Mouse (Mus musculus) forebrain, embryonic 16.5 days (tissue): Measurements from ENCODE around the gene Cyp3a13. TPM values are rescaled to one million over a fixed set of nuclear protein-coding genes. Genes with fewer than 3 reads are reported as not detected.
"Not testable (repeated sequence)": the region's sequence is repeated elsewhere in the genome, so short reads cannot be mapped to it uniquely, and the experiment has no call there.

ENCODE experiments used
- ATAC-seq: fragments of 200-750 bp; cut with Nextera tagmentation; 2 replicates; pipeline ENCODE4 v1.8.0; 2017; ENCODE audit warnings: mild to moderate bottlenecking, moderate library complexity
- H3K27ac ChIP-seq: fragments of 300-500 bp; sonication (generic); 2 replicates; pipeline ENCODE4 v1.5.1; 2014; ENCODE audit warnings: low read length, control low read depth
- H3K27me3 ChIP-seq: fragments of 300-500 bp; sonication (generic); replicated peaks from 2 replicates; pipeline ENCODE4 v1.6.1; 2014; ENCODE audit warnings: low read length; ENCODE audit not compliant: control insufficient read depth, insufficient read depth
- H3K36me3 ChIP-seq: fragments of 300-500 bp; sonication (generic); 2 replicates; pipeline ENCODE4 v1.6.1; 2014; ENCODE audit not compliant: control insufficient read depth, insufficient read depth
- H3K4me1 ChIP-seq: fragments of 300-500 bp; sonication (generic); replicated peaks from 2 replicates; pipeline ENCODE4 v1.6.1; 2014; ENCODE audit warnings: low read length; ENCODE audit not compliant: control insufficient read depth, insufficient read depth
- H3K4me2 ChIP-seq: fragments of 300-500 bp; sonication (generic); 2 replicates; pipeline ENCODE4 v1.6.1; 2014; ENCODE audit warnings: mild to moderate bottlenecking, low read length, control low read depth
- H3K4me3 ChIP-seq: fragments of 300-500 bp; sonication (generic); replicated peaks from 2 replicates; pipeline ENCODE4 v1.5.1; 2014; ENCODE audit warnings: mild to moderate bottlenecking, low read length, control low read depth
- H3K9ac ChIP-seq: fragments of 300-500 bp; sonication (generic); replicated peaks from 2 replicates; pipeline ENCODE4 v1.6.1; 2014; ENCODE audit warnings: low read depth, low read length, control low read depth
- H3K9me3 ChIP-seq: fragments of 300-500 bp; sonication (generic); 2 replicates; pipeline ENCODE4 v1.6.1; 2016; ENCODE audit warnings: low read length; ENCODE audit not compliant: control insufficient read depth
- WGBS: fragments of 180-500 bp; shearing (Covaris S2); extraction: QIAGEN DNeasy Blood & Tissue Kit; methylation state at CpG from one replicate; pipeline ENCODE4 v1.1.7; 2014; 5-methylcytosine and 5-hydroxymethylcytosine counted together
- polyA plus RNA-seq: library from polyadenylated mRNA; unstranded; fragments of >200 nt; fragmentation: Nextera tagmentation; extraction: Ambion mirVana; gene quantifications from 2 replicates; pipeline ENCODE4 v1.2.1, GENCODE M21; 2015

Cyp3a13 gene
- polyA plus RNA-seq, 1 experiment from 2014 or later: not detected

- WGBS: 94% methylated on average over 3 of the region's 3 CpGs
- Histone ChIP-seq H3K27me3 (no peaks in the 10 kb centered on the region; the same call in 1 of the 2 replicates), H3K4me1 (no peaks in the 10 kb centered on the region), H3K4me2 (no peak overlapping the region), H3K4me3 (no peak overlapping the region), H3K9me3 (no peaks in the 10 kb centered on the region), H3K9ac (no peak overlapping the region), H3K27ac (no peak overlapping the region), H3K36me3 (no peaks in the 10 kb centered on the region)
- no peak for ATAC-seq
Measured at GRCm38 (mm10) chr5:137883345-137883744, 38.1 kb downstream of the Cyp3a13 start.

- no peaks in the 10 kb centered on the region for H3K27me3 ChIP-seq
- ATAC-seq: no peak
- no peak overlapping the region for H3K4me3 ChIP-seq
- no peak overlapping the region for H3K27ac ChIP-seq
- H3K4me2 ChIP-seq: no peak overlapping the region
- WGBS: 79% methylated on average over 4 of the region's 4 CpGs
- no peaks in the 10 kb centered on the region for H3K9me3 ChIP-seq
- H3K4me1 ChIP-seq: no peaks in the 10 kb centered on the region
- H3K36me3 ChIP-seq: no peaks in the 10 kb centered on the region
- H3K9ac ChIP-seq: no peak overlapping the region
Measured at GRCm38 (mm10) chr5:137882922-137883321, 38.5 kb downstream of the Cyp3a13 start.

- ATAC-seq: no peak
- Histone ChIP-seq H3K9ac (no peak overlapping the region), H3K4me1 (no peaks in the 10 kb centered on the region), H3K27ac (no peak overlapping the region), H3K4me2 (no peak overlapping the region), H3K36me3 (no peaks in the 10 kb centered on the region), H3K4me3 (no peak overlapping the region), H3K9me3 (no peaks in the 10 kb centered on the region), H3K27me3 (no peaks in the 10 kb centered on the region)
- WGBS: 54% methylated on average over 2 of the region's 2 CpGs
Measured at GRCm38 (mm10) chr5:137877860-137878259, 43.6 kb downstream of the Cyp3a13 start.

- Histone ChIP-seq H3K9ac (no peak overlapping the region), H3K36me3 (no peaks in the 10 kb centered on the region), H3K4me2 (no peak overlapping the region), H3K9me3 (no peaks in the 10 kb centered on the region), H3K4me3 (no peak overlapping the region), H3K27me3 (no peaks in the 10 kb centered on the region), H3K4me1 (no peaks in the 10 kb centered on the region), H3K27ac (no peak overlapping the region)
- 82% methylated on average over 2 of the region's 2 CpGs for WGBS
- ATAC-seq: no peak
Measured at GRCm38 (mm10) chr5:137875054-137875453, 46.4 kb downstream of the Cyp3a13 start.

- H3K9me3 ChIP-seq, H3K4me3 ChIP-seq, H3K36me3 ChIP-seq, ATAC-seq, H3K9ac ChIP-seq, H3K4me2 ChIP-seq, H3K27ac ChIP-seq, H3K4me1 ChIP-seq, H3K27me3 ChIP-seq: not testable (repeated sequence)
- WGBS: 25% methylated on average over 1 of the region's 1 CpGs
Measured at GRCm38 (mm10) chr5:137872381-137872702, 49.1 kb downstream of the Cyp3a13 start.

- H3K9ac ChIP-seq, H3K4me3 ChIP-seq, H3K27me3 ChIP-seq, H3K36me3 ChIP-seq, H3K4me2 ChIP-seq, ATAC-seq, H3K9me3 ChIP-seq, H3K27ac ChIP-seq, H3K4me1 ChIP-seq: not testable (repeated sequence)
- WGBS: 60% methylated on average over 2 of the region's 3 CpGs
Measured at GRCm38 (mm10) chr5:137871644-137872380, 49.6 kb downstream of the Cyp3a13 start, which contains the start of gene Pilrb2. Gene Pilrb2 (minus strand): TSS chr5:137871815.

GRCm38 (mm10) chr5:137868600-137868999, 52.8 kb downstream of the Cyp3a13 start:
- H3K27ac ChIP-seq, ATAC-seq, H3K4me2 ChIP-seq, H3K4me1 ChIP-seq, H3K4me3 ChIP-seq, H3K9ac ChIP-seq, H3K9me3 ChIP-seq, H3K27me3 ChIP-seq, H3K36me3 ChIP-seq: not testable (repeated sequence)
- WGBS: 80% methylated on average over 2 of the region's 2 CpGs

GRCm38 (mm10) chr5:137864008-137864407, 57.4 kb downstream of the Cyp3a13 start:
- not testable (repeated sequence) for ATAC-seq, H3K9me3 ChIP-seq, H3K4me3 ChIP-seq, H3K27me3 ChIP-seq, H3K9ac ChIP-seq, H3K4me1 ChIP-seq, H3K4me2 ChIP-seq, H3K27ac ChIP-seq, H3K36me3 ChIP-seq
- WGBS: 79% methylated on average over 1 of the region's 1 CpGs

- not testable (repeated sequence) for H3K36me3 ChIP-seq, H3K4me2 ChIP-seq, H3K9ac ChIP-seq, H3K9me3 ChIP-seq, H3K27ac ChIP-seq, H3K4me3 ChIP-seq, ATAC-seq, H3K4me1 ChIP-seq, H3K27me3 ChIP-seq
- 73% methylated on average over 1 of the region's 2 CpGs for WGBS
Measured at GRCm38 (mm10) chr5:137857960-137858710, 63.3 kb downstream of the Cyp3a13 start, which contains the start of gene Pilrb1. Gene Pilrb1 (minus strand): TSS chr5:137858106.
